Mouse (Mus musculus) leukemia stem cell, adult 10-12 weeks (primary cell): Measurements from ENCODE around the gene Clrn1. TPM values are rescaled to one million over a fixed set of nuclear protein-coding genes. Genes with fewer than 3 reads are reported as not detected.

Source experiments
- polyA plus RNA-seq: library from polyadenylated mRNA; stranded (reverse); fragments of >175 nt; gene quantifications from 2 replicates; pipeline ENCODE4 v1.2.3, GENCODE M21; 2012; ENCODE audit warnings: low replicate concordance

Gene Clrn1
- polyA plus RNA-seq, result not detected in 2 replicates

DNA sequence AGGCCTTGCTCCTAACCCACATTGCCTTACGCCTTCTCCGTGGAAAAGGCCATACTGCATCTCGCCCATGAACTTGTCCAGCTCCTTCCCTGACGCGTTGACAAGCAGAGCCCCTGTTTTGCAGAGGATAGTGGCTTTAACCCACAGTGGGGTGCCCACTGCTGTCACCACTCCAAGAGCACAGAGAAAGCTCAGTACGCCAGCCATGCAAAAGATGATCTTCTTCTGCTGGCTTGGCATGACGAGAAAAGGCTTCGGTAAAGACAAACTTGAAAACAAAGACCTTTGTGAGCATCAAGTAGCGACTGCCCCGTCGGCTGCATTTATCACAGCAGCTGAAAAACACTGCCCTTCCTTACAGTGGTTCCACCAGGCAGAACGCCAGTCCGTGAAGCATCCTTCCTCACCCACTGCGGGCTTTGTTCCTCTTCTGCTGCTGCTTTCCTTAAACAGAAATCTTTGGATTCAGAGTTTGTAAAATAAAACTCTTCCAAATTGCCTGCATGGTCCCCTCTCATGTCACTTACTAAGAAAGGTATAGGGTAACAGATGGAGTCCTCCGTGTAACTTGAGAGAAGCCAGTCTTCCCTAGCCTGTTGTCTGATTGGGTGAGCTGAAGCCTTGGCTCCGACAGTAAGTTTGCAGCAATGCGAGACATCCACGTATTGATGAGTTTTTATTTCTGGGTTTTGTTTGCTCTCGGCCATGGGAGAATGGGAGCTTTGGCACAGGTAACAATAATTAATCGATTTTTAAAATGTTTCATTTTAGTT lies at the start of gene Clrn1:
Gene Clrn1 (minus strand): TSS at position 540 of the 773 bp plus-strand sequence.

DNA sequence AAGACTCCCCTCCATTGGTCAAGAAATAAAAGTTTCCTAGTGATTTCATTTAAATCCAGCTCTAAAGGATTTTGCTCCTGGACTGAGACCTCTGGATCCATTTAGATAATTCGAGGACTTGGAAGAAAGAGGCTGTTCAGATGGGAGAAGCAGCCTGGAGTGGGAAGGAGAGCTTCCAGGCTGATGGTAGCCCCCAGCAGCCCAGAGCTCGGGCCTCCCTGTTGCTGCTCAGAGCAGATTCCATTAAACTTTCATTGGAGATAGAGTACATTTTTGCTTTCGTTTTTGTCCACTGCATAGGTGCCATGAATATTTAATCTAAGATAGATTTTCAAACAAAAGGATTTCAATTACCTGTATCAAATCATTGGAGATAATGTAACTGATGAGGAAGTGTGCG lies 62.9 kb downstream of the Clrn1 start, which contains the start of gene Mindy4b-ps:
Gene Mindy4b-ps (minus strand): TSS at position 101 of the 400 bp plus-strand sequence.

Other genes starting within 250 kb of the Clrn1 start
- gene Erich6, start 248.1 kb downstream of the Clrn1 start, polyA plus RNA-seq, result not detected in 2 replicates
- gene Siah2, start 192.9 kb downstream of the Clrn1 start, polyA plus RNA-seq, result 22.1 and 43.9 TPM in 2 replicates
- gene Mindy4b-ps, start 63.0 kb downstream of the Clrn1 start, polyA plus RNA-seq, result not detected in 2 replicates
- 0.21 and 0.35 TPM in 2 replicates for gene Med12l, start 120.5 kb upstream of the Clrn1 start, polyA plus RNA-seq
- gene Gpr171, start 216.5 kb upstream of the Clrn1 start, polyA plus RNA-seq, result 4.1 and 10.1 TPM in 2 replicates